Mouse (Mus musculus): ENCODE results near the gene Gtpbp10. TPM values are rescaled to one million over a fixed set of nuclear protein-coding genes. Genes with fewer than 3 reads are reported as not detected.

Gene Gtpbp10
- polyA plus RNA-seq, 1 experiment from 2014 or later, result 33.2 TPM

GRCm38 (mm10) chr5:5495042-5495441 is 64.3 kb downstream of the Gtpbp10 start:
- Histone ChIP-seq H3K4me2 (replicated peaks) (no peak overlapping the region), H3K27me3 (no peaks in the 10 kb centered on the region), H3K27ac (no peak overlapping the region), H3K36me3 (no peaks in the 10 kb centered on the region), H3K4me3 (no peak overlapping the region), H3K9ac (no peak overlapping the region), H3K9me3 (no peaks in the 10 kb centered on the region), H3K4me1 (no peaks in the 10 kb centered on the region)
- 88% methylated on average over 4 of the region's 4 CpGs for WGBS
- ATAC-seq (ENCODE audit: insufficient number of reproducible peaks, insufficient read depth, low FRiP score, low TSS enrichment), result no peak

- Histone ChIP-seq H3K4me1 (no peaks in the 10 kb centered on the region), H3K4me2 (replicated peaks) (no peak overlapping the region), H3K4me3 (no peak overlapping the region), H3K36me3 (no peaks in the 10 kb centered on the region), H3K27me3 (no peaks in the 10 kb centered on the region), H3K27ac (no peak overlapping the region), H3K9me3 (no peaks in the 10 kb centered on the region), H3K9ac (no peak overlapping the region)
- 38% methylated on average over 16 of the region's 16 CpGs for WGBS
- ATAC-seq (ENCODE audit: insufficient number of reproducible peaks, insufficient read depth, low FRiP score, low TSS enrichment), result no peak
Observed at GRCm38 (mm10) chr5:5494269-5495005, 64.9 kb downstream of the Gtpbp10 start.

- ATAC-seq (ENCODE audit: insufficient number of reproducible peaks, insufficient read depth, low FRiP score, low TSS enrichment), result no peak
Observed at GRCm38 (mm10) chr5:5492163-5492562, 67.2 kb downstream of the Gtpbp10 start.

More at GRCm38 (mm10) chr5:5492163-5492562, 67.2 kb downstream of the Gtpbp10 start:
- no peak overlapping the region for H3K9ac ChIP-seq
- no peaks in the 10 kb centered on the region for H3K4me1 ChIP-seq
- no peak overlapping the region for H3K4me3 ChIP-seq
- no peaks in the 10 kb centered on the region for H3K27me3 ChIP-seq
- H3K36me3 ChIP-seq, result no peaks in the 10 kb centered on the region
- no peak overlapping the region for H3K4me2 ChIP-seq (replicated peaks)
- 91% methylated on average over 4 of the region's 4 CpGs for WGBS
- no peak overlapping the region for H3K27ac ChIP-seq
- no peaks in the 10 kb centered on the region for H3K9me3 ChIP-seq

Other genes with a start within 250 kb of the Gtpbp10 start
- gene Cdk14, start 139.2 kb downstream of the Gtpbp10 start, polyA plus RNA-seq (2016; fragmentation: Nextera tagmentation; extraction: Ambion mirVana), result 36.1 and 37.9 TPM in 2 replicates
- gene 1700015F17Rik, start 80.4 kb downstream of the Gtpbp10 start, polyA plus RNA-seq (2016; fragmentation: Nextera tagmentation; extraction: Ambion mirVana), result not detected in 2 replicates
- gene Cldn12, start 44.6 kb downstream of the Gtpbp10 start, polyA plus RNA-seq (2016; fragmentation: Nextera tagmentation; extraction: Ambion mirVana), result 27.0 and 30.0 TPM in 2 replicates
- gene Gm8773, start 14.3 kb upstream of the Gtpbp10 start, polyA plus RNA-seq (2016; fragmentation: Nextera tagmentation; extraction: Ambion mirVana), result 4.1 and 5.6 TPM in 2 replicates
- gene Cfap69, start 104.7 kb upstream of the Gtpbp10 start, polyA plus RNA-seq (2016; fragmentation: Nextera tagmentation; extraction: Ambion mirVana), result 3.0 and 3.7 TPM in 2 replicates
- gene Steap2, start 135.0 kb upstream of the Gtpbp10 start, polyA plus RNA-seq (2016; fragmentation: Nextera tagmentation; extraction: Ambion mirVana), result 7.3 and 7.7 TPM in 2 replicates
- gene Steap1, start 189.8 kb upstream of the Gtpbp10 start, polyA plus RNA-seq (2016; fragmentation: Nextera tagmentation; extraction: Ambion mirVana), result 4.7 and 5.0 TPM in 2 replicates